Mouse (Mus musculus) layer of hippocampus, adult 6 months (tissue): ENCODE data around the gene Gm14401. TPM values are rescaled to one million over a fixed set of nuclear protein-coding genes. Genes with fewer than 3 reads are reported as not detected.

ENCODE experiments used
- long read RNA-seq, 2 experiments: library from polyadenylated mRNA; unstranded; transcript quantifications; one replicate each; pipeline ENCODE4 v2.0.0; 2019 to 2020
- polyA plus RNA-seq: library from polyadenylated mRNA; unstranded; fragments of <200 nt; fragmentation: Nextera tagmentation; gene quantifications from 2 replicates; pipeline ENCODE4 v1.2.3, GENCODE M21; 2021

Gm14401 gene
- polyA plus RNA-seq: not detected in 2 replicates
- long read RNA-seq, experiment 1: 0 reads
- long read RNA-seq, experiment 2: 0 reads

DNA sequence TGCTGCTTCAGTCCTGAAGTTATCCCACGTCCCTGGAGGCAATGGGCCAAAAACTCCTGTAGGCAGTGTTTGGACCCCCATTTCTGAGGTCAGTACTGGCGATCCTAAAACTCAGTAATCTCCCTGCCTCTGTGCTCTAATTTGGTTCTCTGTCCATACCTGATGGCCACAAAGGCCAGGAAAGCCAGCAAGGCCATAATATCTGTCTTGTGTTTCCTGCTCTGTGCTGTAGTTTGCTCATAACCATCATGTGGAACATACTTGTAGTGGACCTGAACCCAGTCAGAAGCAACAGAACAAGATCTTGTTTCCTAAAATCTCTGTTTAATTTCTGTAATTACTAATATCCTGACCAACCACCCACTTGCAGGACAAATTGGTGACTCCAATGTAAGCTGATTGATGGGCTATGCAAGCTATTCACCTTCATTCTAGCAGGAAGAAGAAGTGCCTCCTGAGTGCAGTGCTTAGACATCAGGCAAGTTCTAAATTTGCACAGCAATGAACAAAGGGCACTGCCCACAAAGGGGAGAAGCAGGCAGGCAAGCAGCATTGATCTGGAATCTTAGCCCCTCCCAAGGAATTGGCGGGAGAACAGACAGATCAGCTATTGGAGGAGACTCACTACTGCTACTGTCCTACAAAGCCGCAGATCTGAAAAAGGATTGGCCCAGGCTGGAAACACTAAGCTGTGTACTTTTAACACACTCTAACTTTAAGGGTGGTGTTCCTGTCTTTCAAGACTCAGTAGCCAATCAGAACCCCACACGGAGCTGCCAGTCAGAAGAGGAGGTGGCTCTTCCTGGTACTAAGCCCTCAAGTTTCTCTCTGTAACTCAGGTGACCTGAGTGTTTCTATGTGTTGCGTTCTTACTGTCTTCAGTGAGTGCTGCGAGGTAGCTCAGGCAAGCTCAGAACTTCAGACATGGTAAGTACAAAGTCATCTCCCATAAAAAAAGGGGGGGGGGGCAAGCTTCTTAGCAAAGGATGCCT lies at the start of gene Gm14401:
Gene Gm14401, plus strand, starts transcription at position 889 of the 992 bp plus-strand sequence.

Other genes starting within 250 kb of the Gm14401 start
- gene Gm14408, start 243.2 kb upstream of the Gm14401 start, polyA plus RNA-seq: not detected in 2 replicates
- gene Gm14296, start 146.5 kb upstream of the Gm14401 start, polyA plus RNA-seq: 10.0 and 14.1 TPM in 2 replicates
- 29.8 and 35.5 TPM in 2 replicates for gene Gm14419, start 73.4 kb upstream of the Gm14401 start, polyA plus RNA-seq
- 32.5 and 42.4 TPM in 2 replicates for gene Gm14410, start 132.1 kb downstream of the Gm14401 start, polyA plus RNA-seq
- not detected in 2 replicates for gene Gm14409, start 192.7 kb downstream of the Gm14401 start, polyA plus RNA-seq
- gene Gm14412, start 250.0 kb downstream of the Gm14401 start, polyA plus RNA-seq: 0.40 and 0.44 TPM in 2 replicates